Comparison of ENCODE assay signal across 8 mouse cellular contexts in genomic region chr7:141131904-141132755, GRCm38 (mm10). TPM values are rescaled to one million over a fixed set of nuclear protein-coding genes. Genes with fewer than 3 reads are reported as not detected.
DNase-seq lines count a peak whose midpoint lies in the region; ATAC-seq and TF ChIP-seq lines count a peak whose summit lies in the region.

No protein-coding gene starts in this region.

- no peaks in the 10 kb centered on the region for H3K27me3 ChIP-seq in cerebellum, adult 2 months (ENCODE audit: control insufficient read depth, insufficient read depth, low read length)
- no peaks in the 10 kb centered on the region for H3K27me3 ChIP-seq in hindbrain, embryonic 16.5 days (replicated peaks; ENCODE audit: control insufficient read depth, insufficient read depth, low read length)

- TF ChIP-seq POLR2A in cerebellum, adult 2 months (IDR thresholded peaks at IDR 0.05; ENCODE audit: borderline replicate concordance, insufficient read depth, low read length): no peak

- H3K4me2 ChIP-seq in hindbrain, embryonic 16.5 days (ENCODE audit: low read length): peak overlapping the region; percentile 68

- 0 out of 2 replicates have a peak, but pooled peaks cover 4% of the 10 kb centered on the region for H3K4me1 ChIP-seq in cerebellum, adult 2 months (ENCODE audit: control insufficient read depth, insufficient read depth, low read length)
- peaks cover 18% of the 10 kb centered on the region for H3K4me1 ChIP-seq in hindbrain, embryonic 16.5 days (ENCODE audit: control insufficient read depth, insufficient read depth, low read depth, low read length)

- peaks cover 12% of the 10 kb centered on the region; the same call in 1 of the 2 replicates for H3K36me3 ChIP-seq in hindbrain, embryonic 16.5 days (ENCODE audit: control insufficient read depth, insufficient read depth, low read length)

- H3K9me3 ChIP-seq in hindbrain, embryonic 16.5 days (ENCODE audit: control insufficient read depth, low read length): no peaks in the 10 kb centered on the region

- no peak for DNase-seq in cerebellum, adult 2 months
- DNase-seq in c-Kit-positive CD71-negative TER-119-negative erythroid progenitor cells, embryonic 14.5 days (ENCODE audit: low read depth): peak; percentile 40
- DNase-seq in urinary bladder, postnatal 4 days (ENCODE audit: low spot score in 2 of 2): no peak
- no peak for DNase-seq in ovary, postnatal 10 days (ENCODE audit: low spot score)
- DNase-seq in urinary bladder, adult 18-20 months (ENCODE audit: low spot score in 2 of 2): no peak

- TF ChIP-seq CTCF in cerebellum, adult 2 months (IDR thresholded peaks at IDR 0.05; ENCODE audit: borderline replicate concordance, insufficient read depth, low read depth, low read length): no peak

- H3K4me3 ChIP-seq in cerebellum, adult 2 months (replicated peaks; ENCODE audit: insufficient read depth, low read depth, low read length): peak overlapping the region; percentile 65
- peak overlapping the region; percentile 94 for H3K4me3 ChIP-seq in hindbrain, embryonic 16.5 days (ENCODE audit: low read length)

- no peak overlapping the region for H3K27ac ChIP-seq in cerebellum, adult 2 months (ENCODE audit: insufficient read depth, low read length)
- no peak overlapping the region for H3K27ac ChIP-seq in hindbrain, embryonic 16.5 days (ENCODE audit: low read depth, low read length)

- 56% methylated on average over 12 of the region's 12 CpGs for WGBS in cerebellum, adult 2 months
- WGBS in hindbrain, embryonic 16.5 days: 65% methylated on average over 12 of the region's 12 CpGs

- no peak; the same call in 1 of the 2 replicates for ATAC-seq in cerebellum, adult (ENCODE audit: insufficient number of reproducible peaks, low FRiP score, low TSS enrichment)
- ATAC-seq in hindbrain, embryonic 16.5 days: no peak
- peak; percentile 85 for ATAC-seq in megakaryocyte progenitor cell, adult 5-6 weeks (replicated peaks; ENCODE audit: poor library complexity)

- H3K9ac ChIP-seq in hindbrain, embryonic 16.5 days (ENCODE audit: low read depth, low read length): peak overlapping the region; percentile 97

RNA-seq across cellular contexts. Expression of gene Ptdss2, which starts 9.9 kb away (rescaled TPM):
- 62.4 and 64.2 TPM in 2 replicates for polyA plus RNA-seq in cerebellum, adult 2 months (2012; rRNA removed)
- 82.8 and 95.8 TPM in 2 replicates for polyA plus RNA-seq in hindbrain, embryonic 16.5 days (2015; fragmentation: Nextera tagmentation; extraction: Ambion mirVana)
- total RNA-seq in megakaryocyte progenitor cell, adult 5-6 weeks (2015): 5.8 and 9.2 TPM in 2 replicates
- total RNA-seq in megakaryocyte progenitor cell, adult 5-6 weeks (2017): 5.7 and 5.8 TPM in 2 replicates

RNA-seq across cellular contexts. Expression of gene Ano9, which starts 14.5 kb away (rescaled TPM):
- polyA plus RNA-seq in cerebellum, adult 2 months (2012; rRNA removed): 0.08 TPM in 1 of 2 replicates, not detected in the other
- polyA plus RNA-seq in hindbrain, embryonic 16.5 days (2015; fragmentation: Nextera tagmentation; extraction: Ambion mirVana): 0.49 and 0.80 TPM in 2 replicates
- not detected in 2 replicates for total RNA-seq in megakaryocyte progenitor cell, adult 5-6 weeks (2015)
- total RNA-seq in megakaryocyte progenitor cell, adult 5-6 weeks (2017): not detected in 2 replicates

RNA-seq across cellular contexts. Expression of gene Sigirr, which starts 31.8 kb away (rescaled TPM):
- polyA plus RNA-seq in cerebellum, adult 2 months (2012; rRNA removed): 2.8 and 4.1 TPM in 2 replicates
- polyA plus RNA-seq in hindbrain, embryonic 16.5 days (2015; fragmentation: Nextera tagmentation; extraction: Ambion mirVana): 3.2 and 3.3 TPM in 2 replicates
- total RNA-seq in megakaryocyte progenitor cell, adult 5-6 weeks (2015): 12.3 and 12.6 TPM in 2 replicates
- total RNA-seq in megakaryocyte progenitor cell, adult 5-6 weeks (2017): 5.8 and 14.0 TPM in 2 replicates

RNA-seq across cellular contexts. Expression of gene Rnh1, which starts 40.5 kb away (rescaled TPM):
- polyA plus RNA-seq in cerebellum, adult 2 months (2012; rRNA removed): 66.9 and 67.4 TPM in 2 replicates
- polyA plus RNA-seq in hindbrain, embryonic 16.5 days (2015; fragmentation: Nextera tagmentation; extraction: Ambion mirVana): 53.6 and 54.1 TPM in 2 replicates
- total RNA-seq in megakaryocyte progenitor cell, adult 5-6 weeks (2015): 36.0 and 41.3 TPM in 2 replicates
- 43.4 and 57.6 TPM in 2 replicates for total RNA-seq in megakaryocyte progenitor cell, adult 5-6 weeks (2017)

RNA-seq across cellular contexts. Expression of gene Pkp3, which starts 54.1 kb away (rescaled TPM):
- polyA plus RNA-seq in cerebellum, adult 2 months (2012; rRNA removed): 9.6 and 11.2 TPM in 2 replicates
- 0.31 and 0.32 TPM in 2 replicates for polyA plus RNA-seq in hindbrain, embryonic 16.5 days (2015; fragmentation: Nextera tagmentation; extraction: Ambion mirVana)
- 1.0 and 2.2 TPM in 2 replicates for total RNA-seq in megakaryocyte progenitor cell, adult 5-6 weeks (2015)
- 0.10 and 1.1 TPM in 2 replicates for total RNA-seq in megakaryocyte progenitor cell, adult 5-6 weeks (2017)
